In genomic region chr3:92957090-92957489, GRCm38 (mm10) we compare ENCODE assay signal across 24 mouse cellular contexts. TPM values are rescaled to one million over a fixed set of nuclear protein-coding genes. Genes with fewer than 3 reads are reported as not detected.
"Had no signal": no experiment of that assay in that cellular context is flagged by ENCODE, and none has a peak within 500 bp of the region (broad histone marks: within the 10 kb centered on the region; RNA-seq: fewer than 3 reads in every experiment).

Gene Lce3d (plus strand): TSS chr3:92957390.

- H3K9me3 ChIP-seq: neural tube, embryonic 12.5 days; neural tube, embryonic 13.5 days; neural tube, embryonic 15.5 days; stomach, embryonic 15.5 days had no signal

- H3K27ac ChIP-seq: neural tube, embryonic 12.5 days; neural tube, embryonic 13.5 days; neural tube, embryonic 15.5 days; stomach, embryonic 15.5 days had no signal

- H3K4me2 ChIP-seq: neural tube, embryonic 12.5 days; neural tube, embryonic 13.5 days; neural tube, embryonic 15.5 days; stomach, embryonic 15.5 days had no signal

- H3K4me1 ChIP-seq: neural tube, embryonic 12.5 days; neural tube, embryonic 13.5 days; neural tube, embryonic 15.5 days; stomach, embryonic 15.5 days had no signal

- DNase-seq: retina, postnatal 1 day; right cerebral cortex, adult 18-20 months; right cerebral cortex, postnatal 14 days; right cerebral cortex, postnatal 25 days; right cerebral cortex, postnatal 4 days; spleen, adult 18-20 months; thymus, adult 18-20 months; thymus, adult 2 months; thymus, postnatal 14 days; thymus, postnatal 25 days; thymus, postnatal 36 days; thymus, postnatal 4 days had no signal

- H3K27me3 ChIP-seq: neural tube, embryonic 12.5 days; neural tube, embryonic 13.5 days; neural tube, embryonic 15.5 days; stomach, embryonic 15.5 days had no signal

- H3K9ac ChIP-seq: neural tube, embryonic 12.5 days; neural tube, embryonic 13.5 days; neural tube, embryonic 15.5 days; stomach, embryonic 15.5 days had no signal

- H3K36me3 ChIP-seq: neural tube, embryonic 12.5 days; neural tube, embryonic 13.5 days; neural tube, embryonic 15.5 days; stomach, embryonic 15.5 days had no signal

- H3K4me3 ChIP-seq: neural tube, embryonic 12.5 days; neural tube, embryonic 13.5 days; neural tube, embryonic 15.5 days; stomach, embryonic 15.5 days had no signal

RNA-seq across cellular contexts. Expression of gene Lce3d, which starts in this region (rescaled TPM):
- total RNA-seq: neutrophil, adult 5-6 weeks had no signal
- polyA plus RNA-seq: neural tube, embryonic 12.5 days; neural tube, embryonic 13.5 days; neural tube, embryonic 14.5 days; neural tube, embryonic 15.5 days; small intestine, adult 2 months; spleen, adult 2 months; stomach, embryonic 14.5 days; stomach, embryonic 15.5 days; stomach, embryonic 16.5 days; testis, adult 2 months; thymus, adult 2 months; urinary bladder, adult 2 months had no signal
